Mouse (Mus musculus) stomach, adult 2 months (tissue): ENCODE results near the gene Mief1. TPM values are rescaled to one million over a fixed set of nuclear protein-coding genes. Genes with fewer than 3 reads are reported as not detected.

Source experiments
- polyA plus RNA-seq: library from polyadenylated mRNA; depleted of rRNA; stranded (reverse); fragments of >200 nt; gene quantifications from 2 replicates; pipeline ENCODE4 v1.2.3, GENCODE M21; 2012; rRNA removed

Gene Mief1
- polyA plus RNA-seq, result 4.9 and 5.9 TPM in 2 replicates

GRCm38 (mm10) chr15:80233733-80234509, at the start of gene Mief1:
Gene Mief1, plus strand, starts transcription at chr15:80234018.

GRCm38 (mm10) chr15:80235535-80235934, 1.7 kb downstream of the Mief1 start, which contains the start of gene AC140267.1:
Gene AC140267.1, plus strand, starts transcription at chr15:80235835.

DNA sequence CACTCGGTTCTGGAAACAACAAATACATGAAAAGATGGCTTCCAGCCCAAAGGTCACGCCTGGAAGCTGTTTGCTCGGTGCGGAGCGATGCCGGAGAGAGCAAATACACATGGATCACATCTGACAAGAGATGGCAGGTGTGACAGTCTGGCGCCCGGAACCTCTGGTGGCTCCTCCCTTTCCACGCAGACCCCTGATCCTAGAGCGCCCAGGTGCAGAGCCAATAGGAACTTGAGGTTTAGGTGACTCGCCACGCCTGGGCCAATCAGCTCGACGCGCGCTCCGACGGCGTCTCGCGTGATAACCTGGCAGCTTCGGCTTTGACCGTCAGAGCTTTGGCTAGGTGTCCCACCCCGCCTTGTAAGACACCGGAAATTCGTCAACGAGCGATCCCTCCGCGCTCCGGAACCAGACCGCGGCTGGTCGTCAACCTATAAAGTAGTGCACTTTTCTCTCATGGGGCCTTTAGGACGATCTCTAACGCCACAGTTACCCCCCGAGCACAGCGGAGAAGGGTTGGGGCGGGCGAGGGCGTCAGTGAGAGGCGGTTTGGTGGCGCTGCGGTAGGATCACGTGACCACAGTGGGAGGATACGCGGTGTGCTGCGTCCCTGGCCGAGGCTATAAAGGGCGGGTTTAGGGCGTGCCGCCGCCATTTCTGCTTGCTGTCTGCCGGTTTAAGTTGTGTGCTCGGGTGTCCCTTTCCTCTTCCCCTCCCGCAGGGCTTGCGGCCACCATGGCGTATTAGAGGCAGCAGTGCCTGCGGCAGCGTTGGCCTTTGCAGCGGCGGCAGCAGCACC, 21.2 kb downstream of the Mief1 start, which contains the start of gene Atf4:
Gene Atf4 (plus strand): TSS at position 338 of the 799 bp plus-strand sequence.

GRCm38 (mm10) chr15:80263610-80264575, 30.1 kb downstream of the Mief1 start, which contains the start of gene Rps19bp1:
Gene Rps19bp1, minus strand, starts transcription at chr15:80264315.

GRCm38 (mm10) chr15:80286851-80287415, 53.1 kb downstream of the Mief1 start, which contains the start of gene Cacna1i:
Gene Cacna1i, plus strand, starts transcription at chr15:80287238.

Other genes starting within 250 kb of the Mief1 start
- gene Pdgfb, start 219.0 kb upstream of the Mief1 start, polyA plus RNA-seq, result 15.7 and 20.9 TPM in 2 replicates
- gene Syngr1, start 142.7 kb upstream of the Mief1 start, polyA plus RNA-seq, result 118 and 135 TPM in 2 replicates
- gene Rpl3, start 142.2 kb upstream of the Mief1 start, polyA plus RNA-seq, result 288 and 389 TPM in 2 replicates
- gene Tab1, start 100.9 kb upstream of the Mief1 start, polyA plus RNA-seq, result 21.3 and 21.9 TPM in 2 replicates
- gene Mgat3, start 60.3 kb upstream of the Mief1 start, polyA plus RNA-seq, result 14.8 and 15.8 TPM in 2 replicates
- gene AC140267.1, start 1.8 kb downstream of the Mief1 start, polyA plus RNA-seq, result not detected in 2 replicates
- gene Atf4, start 21.2 kb downstream of the Mief1 start, polyA plus RNA-seq, result 83.1 and 91.7 TPM in 2 replicates
- 11.4 and 15.8 TPM in 2 replicates for gene Rps19bp1, start 30.3 kb downstream of the Mief1 start, polyA plus RNA-seq
- 0.05 TPM in 2 replicates for gene Cacna1i, start 53.2 kb downstream of the Mief1 start, polyA plus RNA-seq